Mouse (Mus musculus) small intestine, adult 2 months (tissue): ENCODE measurements around the gene Rraga.

Experiments
- CTCF ChIP-seq: fragments of 200-500 bp; IDR thresholded peaks from 2 replicates; pipeline ENCODE4 v1.5.1; 2012; ENCODE audit warnings: low read depth, mild to moderate bottlenecking, control low read depth, inconsistent platforms, low read length, moderate library complexity, mixed read lengths; ENCODE audit not compliant: insufficient replicate concordance, insufficient read length; ENCODE audit errors: extremely low read depth
- POLR2A ChIP-seq: fragments of 200-500 bp; IDR thresholded peaks from 2 replicates; pipeline ENCODE4 v1.6.1; 2012; ENCODE audit warnings: low read depth, mild to moderate bottlenecking, control low read depth, inconsistent platforms, low read length, moderate library complexity

DNA sequence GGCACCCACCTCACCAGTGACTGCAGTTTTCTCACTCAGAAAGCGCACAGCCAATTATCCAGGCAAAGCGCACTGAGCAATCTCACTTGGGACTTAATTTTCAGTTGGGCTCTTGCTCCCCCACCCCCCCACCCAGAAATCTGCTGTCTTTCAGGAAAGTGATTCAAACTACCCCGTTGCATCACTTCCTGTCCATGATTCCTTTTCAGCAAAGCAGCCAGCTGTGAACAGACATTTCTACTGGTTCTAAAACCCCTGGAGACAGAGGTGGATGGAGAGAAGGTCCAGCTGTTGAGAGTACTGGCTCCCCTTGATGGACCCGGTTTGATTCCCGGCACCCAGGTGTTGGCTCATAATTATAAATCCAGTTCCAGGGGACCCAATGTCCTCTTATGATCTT, 50.0 kb downstream of the Rraga start:
- TF ChIP-seq POLR2A, result no peak
- TF ChIP-seq CTCF, result no peak
